Mouse (Mus musculus) CH12.LX (cell line): ENCODE results near the gene Spsb2. TPM values are rescaled to one million over a fixed set of nuclear protein-coding genes. Genes with fewer than 3 reads are reported as not detected.

Experiments used
- DNase-seq: peaks from one replicate; pipeline ENCODE4 v3.0.0-alpha.2; 2013; ENCODE audit errors: extremely low read depth
- H3K27ac ChIP-seq: 2 replicates; pipeline ENCODE4 v1.5.1; 2012; ENCODE audit warnings: low read depth, mild to moderate bottlenecking, control low read depth, moderate library complexity; ENCODE audit not compliant: insufficient read depth
- H3K27me3 ChIP-seq: replicated peaks from 2 replicates; pipeline ENCODE3; 2012; ENCODE audit warnings: inconsistent platforms
- H3K36me3 ChIP-seq, 2 experiments: replicated peaks in 1 of 2; 2 replicates each; pipeline versions ENCODE3 to v1.6.1; 2012; ENCODE audit warnings: inconsistent platforms in 1 of 2, low read length in 1 of 2, mild to moderate bottlenecking in 1 of 2, mixed read lengths in 1 of 2, moderate library complexity in 1 of 2; ENCODE audit not compliant: control insufficient read depth in 1 of 2, insufficient read depth in 1 of 2
- H3K4me1 ChIP-seq, 2 experiments: 2 replicates each; pipeline ENCODE4 v1.6.1; 2012; ENCODE audit warnings: inconsistent platforms in 1 of 2, moderate library complexity in 1 of 2; ENCODE audit not compliant: insufficient read depth in 2 of 2, control insufficient read depth in 1 of 2
- H3K4me2 ChIP-seq: 2 replicates; pipeline ENCODE4 v1.6.1; 2012; ENCODE audit warnings: low read depth, mild to moderate bottlenecking, control low read depth; ENCODE audit not compliant: poor library complexity, insufficient read depth, severe bottlenecking
- H3K4me3 ChIP-seq, 3 experiments: fragments of 150-350 bp in 1 of 3; sonication (generic) in 1 of 3; replicated peaks in 1 of 3; 2 replicates each; pipeline versions ENCODE3 to v1.5.1; 2011 to 2012; ENCODE audit warnings: low read depth in 2 of 3, low read length in 2 of 3, mild to moderate bottlenecking in 2 of 3, moderate library complexity in 2 of 3, control low read depth in 1 of 3, improper control_type of control experiment in 1 of 3, inconsistent platforms in 1 of 3, mixed read lengths in 1 of 3; ENCODE audit not compliant: poor library complexity in 1 of 3
- H3K79me2 ChIP-seq: replicated peaks from 2 replicates; pipeline ENCODE4 v1.6.1; 2012; ENCODE audit warnings: mild to moderate bottlenecking, moderate library complexity; ENCODE audit not compliant: control insufficient read depth, poor library complexity, insufficient read depth, severe bottlenecking; ENCODE audit errors: extremely low read depth
- H3K9ac ChIP-seq: 2 replicates; pipeline ENCODE4 v1.6.1; 2012; ENCODE audit warnings: low read depth, mild to moderate bottlenecking, control low read depth, moderate library complexity; ENCODE audit not compliant: insufficient read depth
- H3K9me3 ChIP-seq: replicated peaks from 2 replicates; pipeline ENCODE3; 2012; ENCODE audit warnings: low read length, inconsistent platforms, mixed read lengths
- BHLHE40 ChIP-seq: IDR thresholded peaks from 2 replicates; pipeline ENCODE4 v1.6.1; 2011; ENCODE audit warnings: mild to moderate bottlenecking, low read depth, low read length, improper control_type of control experiment
- CHD1 ChIP-seq: IDR thresholded peaks from 2 replicates; pipeline ENCODE4 v1.6.1; 2012; ENCODE audit warnings: low read depth, low read length, improper control_type of control experiment, inconsistent platforms
- CHD2 ChIP-seq: IDR thresholded peaks from 2 replicates; pipeline ENCODE4 v1.6.1; 2011; ENCODE audit warnings: low read length, improper control_type of control experiment
- ETS1 ChIP-seq: conservative IDR thresholded peaks from 2 replicates; pipeline ENCODE4 v1.6.1; 2012; ENCODE audit warnings: low read depth, mild to moderate bottlenecking, inconsistent platforms, low read length, improper control_type of control experiment, moderate library complexity
- IRF4 ChIP-seq: IDR thresholded peaks from 2 replicates; pipeline ENCODE4 v1.6.1; 2014; ENCODE audit warnings: low read depth, mild to moderate bottlenecking, inconsistent platforms, low read length, improper control_type of control experiment
- JUN ChIP-seq: IDR thresholded peaks from 2 replicates; pipeline ENCODE4 v1.6.1; 2011; ENCODE audit warnings: low read depth, mild to moderate bottlenecking, low read length, improper control_type of control experiment, moderate library complexity; ENCODE audit not compliant: insufficient read depth
- KAT2A ChIP-seq: IDR thresholded peaks from 2 replicates; pipeline ENCODE4 v1.6.1; 2012; ENCODE audit warnings: low read length, improper control_type of control experiment, inconsistent platforms; ENCODE audit not compliant: insufficient replicate concordance
- NRF1 ChIP-seq: IDR thresholded peaks from 2 replicates; pipeline ENCODE4 v1.6.1; 2014; ENCODE audit warnings: low read depth, mild to moderate bottlenecking, inconsistent platforms, low read length, improper control_type of control experiment, moderate library complexity
- PAX5 ChIP-seq: IDR thresholded peaks from 2 replicates; pipeline ENCODE4 v1.6.1; 2012; ENCODE audit warnings: low read length, inconsistent platforms, mixed read lengths
- POLR2A ChIP-seq: IDR thresholded peaks from 2 replicates; pipeline ENCODE4 v1.6.1; 2011; ENCODE audit warnings: low read depth, mild to moderate bottlenecking, improper control_type of control experiment, low read length
- RCOR1 ChIP-seq: conservative IDR thresholded peaks from 2 replicates; pipeline ENCODE4 v1.6.1; 2012; ENCODE audit warnings: low read depth, mild to moderate bottlenecking, inconsistent platforms, low read length, improper control_type of control experiment
- SIN3A ChIP-seq: IDR thresholded peaks from 2 replicates; pipeline ENCODE4 v1.6.1; 2012; ENCODE audit warnings: low read length, improper control_type of control experiment, inconsistent platforms
- SMC3 ChIP-seq: IDR thresholded peaks from 2 replicates; pipeline ENCODE4 v1.6.1; 2011; ENCODE audit warnings: low read depth, low read length, improper control_type of control experiment
- UBTF ChIP-seq: IDR thresholded peaks from 2 replicates; pipeline ENCODE4 v1.6.1; 2012; ENCODE audit warnings: low read depth, mild to moderate bottlenecking, inconsistent platforms, low read length, improper control_type of control experiment, moderate library complexity
- USF2 ChIP-seq: conservative IDR thresholded peaks from 2 replicates; pipeline ENCODE4 v1.6.1; 2011; ENCODE audit warnings: low read depth, low read length, improper control_type of control experiment
- dilution Hi-C: fragments of 300-500 bp; cut with MboI; formaldehyde crosslinking; loops from 2 replicates; pipeline ENCODE4 v1.14.3; 2020; ENCODE audit warnings: low sequenced_read_pairs; ENCODE audit not compliant: extremely low pct_unique_long_range_greater_than_20kb, extremely low pct_ligation_motif_present
- in situ Hi-C: fragments of 300-500 bp; cut with MboI; formaldehyde crosslinking; loops from 3 replicates; pipeline ENCODE4 v1.14.3; 2019; ENCODE audit warnings: low sequenced_read_pairs, low pct_ligation_motif_present, low pct_unique_long_range_greater_than_20kb, mixed read lengths
- polyA plus RNA-seq: library from polyadenylated mRNA; unstranded; fragments of >175 nt; gene quantifications from 2 replicates; pipeline ENCODE4 v1.2.1, GENCODE M21; 2012; ENCODE audit warnings: low read depth; ENCODE audit not compliant: insufficient read length
- total RNA-seq, 2 experiments: library from RNA; depleted of rRNA; stranded (reverse); fragments of 300-350 nt in 1 of 2; fragments of >200 nt in 1 of 2; gene quantifications; 2 replicates each; pipeline ENCODE4 v1.2.3; 2012 to 2014

The Spsb2 gene
- total and polyA plus RNA-seq, 3 experiments: 2.4 to 3.3 TPM; not detected in 1

DNA sequence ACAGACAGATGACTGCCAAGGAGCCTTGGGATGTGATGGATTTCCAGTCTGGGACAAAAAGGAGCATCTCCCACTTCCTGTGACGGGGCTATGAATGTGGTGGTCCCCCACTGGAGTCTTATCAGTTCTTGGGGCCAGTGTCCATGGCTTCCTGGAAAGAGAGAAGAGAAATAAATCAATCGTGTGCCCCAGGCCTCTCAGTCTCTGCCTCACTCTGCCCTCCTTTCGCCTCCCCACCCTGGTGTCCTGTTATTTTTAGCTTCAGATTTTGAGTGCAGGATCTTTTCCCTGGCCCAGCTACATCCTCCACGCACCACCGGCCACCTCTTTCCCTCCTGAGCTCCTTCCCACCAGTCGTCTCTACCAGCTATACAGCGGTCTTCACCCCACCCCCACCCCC is 38.4 kb upstream of the Spsb2 start:
- H3K4me3 ChIP-seq: peak overlapping the region; percentile 40 to 98 (median 67)
- TF ChIP-seq USF2: no peak
- no peak for TF ChIP-seq POLR2A
- no peak for TF ChIP-seq PAX5
- 0 out of 2 replicates have a peak, but pooled peaks have one; percentile 36 for TF ChIP-seq CHD2
- no peaks in the 10 kb centered on the region for H3K79me2 ChIP-seq
- no peak for DNase-seq
- H3K36me3 ChIP-seq: peaks cover 15 to 27% of the 10 kb centered on the region in 2 experiments
- H3K4me1 ChIP-seq: peaks cover 7 to 33% of the 10 kb centered on the region in 2 experiments
- H3K27ac ChIP-seq: no peak overlapping the region
- peak overlapping the region; percentile 86; the same call in 1 of the 2 replicates for H3K9ac ChIP-seq
- H3K4me2 ChIP-seq: no peak overlapping the region
- no peaks in the 10 kb centered on the region for H3K9me3 ChIP-seq
- H3K27me3 ChIP-seq: peaks cover 19% of the 10 kb centered on the region
- in situ Hi-C loops (no loop called here), dilution Hi-C loops (no loop called here)

DNA sequence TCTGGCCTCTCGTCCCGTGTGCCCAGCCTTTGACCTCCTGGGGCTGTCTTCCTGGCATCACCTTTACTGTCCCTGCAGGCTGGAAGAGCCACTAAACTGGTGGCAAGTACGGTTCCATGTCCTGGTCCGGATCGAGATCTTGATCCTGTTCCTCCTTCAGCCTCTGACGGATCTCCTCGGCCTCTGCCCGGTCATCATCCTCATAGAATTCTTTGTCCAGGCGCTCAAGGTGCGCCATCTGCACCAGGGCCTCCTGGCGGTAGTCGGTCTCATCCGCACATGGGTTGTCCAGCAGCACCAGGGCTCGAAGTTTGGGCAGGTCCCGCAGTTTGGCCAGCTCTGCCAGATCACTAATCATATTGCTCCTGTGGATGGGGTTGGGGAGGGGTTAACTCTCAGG is 38.0 kb upstream of the Spsb2 start:
- in situ Hi-C loops (no loop called here), dilution Hi-C loops (no loop called here)
- Histone ChIP-seq H3K27ac (no peak overlapping the region), H3K4me2 (no peak overlapping the region), H3K79me2 (no peaks in the 10 kb centered on the region), H3K9me3 (no peaks in the 10 kb centered on the region), H3K27me3 (peaks cover 19% of the 10 kb centered on the region), H3K4me3 (no peak overlapping the region), H3K9ac (no peak overlapping the region), H3K36me3 (peaks cover 14 to 23% of the 10 kb centered on the region in 2 experiments), H3K4me1 (peaks cover 7 to 33% of the 10 kb centered on the region in 2 experiments)
- TF ChIP-seq IRF4 (no peak), KAT2A (no peak), BHLHE40 (no peak), RCOR1 (no peak), NRF1 (no peak), CHD1 (no peak), SIN3A (no peak), UBTF (no peak), SMC3 (no peak), POLR2A (no peak), ETS1 (no peak), JUN (no peak)
- no peak for DNase-seq
